Mouse (Mus musculus) left cerebral cortex, postnatal 25 days (tissue): Measurements from ENCODE around the gene Prdm16. TPM values are rescaled to one million over a fixed set of nuclear protein-coding genes. Genes with fewer than 3 reads are reported as not detected.

Experiments used
- DNase-seq, 2 experiments: peaks; one replicate each; pipeline ENCODE4 v3.0.0; 2022; ENCODE audit warnings: low spot score in 2 of 2, mixed read lengths in 1 of 2
- intact Hi-C: fragments of 180-260 bp; cut with DNase I; formaldehyde crosslinking; loops from one replicate; pipeline ENCODE4 v1.15.1; 2025
- total RNA-seq, 2 experiments: library from RNA; stranded (reverse); gene quantifications; 2 replicates each; pipeline ENCODE4 v1.2.3; 2021

Gene Prdm16
- total RNA-seq, 2 experiments from 2014 or later, result 6.5 to 7.7 TPM

DNA sequence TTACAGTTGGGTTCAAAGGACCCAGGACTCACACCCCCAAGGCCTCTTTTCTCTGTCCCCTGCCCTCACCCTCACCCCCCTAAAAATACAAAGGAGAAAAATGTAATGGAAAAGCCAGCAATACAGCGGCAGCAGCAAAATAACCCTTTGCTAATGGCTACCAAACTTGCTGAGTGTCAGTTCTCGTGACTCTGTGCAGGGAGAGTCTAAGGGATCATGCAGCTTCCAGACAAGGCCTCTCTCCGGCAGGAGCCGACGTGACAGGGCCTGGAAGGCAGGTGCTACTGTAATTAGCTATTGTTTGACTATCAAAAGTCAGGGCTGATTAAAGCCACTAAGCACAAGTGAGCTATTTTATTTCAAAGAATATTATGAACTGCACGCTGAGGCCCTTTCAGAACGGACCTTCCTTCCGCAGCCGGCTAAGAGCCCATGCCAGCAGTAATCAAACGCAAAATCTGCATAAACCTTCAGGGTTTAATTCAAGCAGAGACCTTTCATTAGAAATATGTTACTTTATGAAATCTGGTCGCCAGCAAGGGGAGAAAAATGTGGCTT, 180.3 kb downstream of the Prdm16 start:
- intact Hi-C loops, result no loop called here

DNA sequence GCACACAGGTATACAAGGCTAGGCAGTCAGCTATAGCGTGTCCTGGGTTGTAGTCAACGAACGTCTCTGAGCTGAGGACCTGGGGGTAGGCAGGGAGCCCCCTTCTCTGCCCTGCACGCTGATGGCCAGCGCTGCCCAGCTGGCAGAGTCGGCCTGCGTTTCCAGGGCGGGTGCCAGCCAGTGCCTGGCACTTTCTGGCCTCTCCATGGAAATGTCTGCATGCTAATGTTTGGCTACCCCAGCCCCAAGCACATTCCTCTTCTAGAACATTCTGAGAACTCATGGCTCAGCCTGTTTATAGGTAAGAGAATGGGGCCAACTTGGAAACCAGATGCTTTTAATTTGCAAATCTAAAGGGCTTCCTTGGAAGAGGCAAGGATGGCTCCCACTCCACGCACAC, 186.2 kb downstream of the Prdm16 start:
- DNase-seq, result no peak
- intact Hi-C loops, result loop anchor here (5.0 kb wide), 1 partner anchor 222 kb away; no protein-coding TSS in a partner anchor

More for the DNA sequence above, 180.3 kb downstream of the Prdm16 start:
- DNase-seq, result no peak

DNA sequence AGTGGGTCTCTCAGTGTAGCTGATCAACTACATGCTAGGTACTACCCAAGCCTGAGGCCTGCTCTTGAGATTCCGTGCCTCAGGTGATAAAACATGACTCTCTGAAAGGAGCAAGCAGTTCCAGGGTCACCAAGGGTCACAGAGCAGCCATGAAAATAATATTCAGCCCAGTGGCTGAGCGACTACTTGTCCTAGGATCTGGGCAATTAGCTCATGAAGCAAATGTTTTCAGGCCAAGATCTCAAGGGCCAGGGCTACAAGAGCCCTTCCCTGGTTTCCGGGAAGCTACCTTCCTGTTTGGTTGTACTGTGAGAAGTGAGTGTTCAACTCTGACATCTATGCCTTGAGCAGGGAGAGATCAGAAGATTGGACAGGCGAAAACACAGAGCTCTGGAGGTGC, 186.6 kb downstream of the Prdm16 start:
- intact Hi-C loops, result loop anchor here (5.0 kb wide), 1 partner anchor 222 kb away; no protein-coding TSS in a partner anchor

DNA sequence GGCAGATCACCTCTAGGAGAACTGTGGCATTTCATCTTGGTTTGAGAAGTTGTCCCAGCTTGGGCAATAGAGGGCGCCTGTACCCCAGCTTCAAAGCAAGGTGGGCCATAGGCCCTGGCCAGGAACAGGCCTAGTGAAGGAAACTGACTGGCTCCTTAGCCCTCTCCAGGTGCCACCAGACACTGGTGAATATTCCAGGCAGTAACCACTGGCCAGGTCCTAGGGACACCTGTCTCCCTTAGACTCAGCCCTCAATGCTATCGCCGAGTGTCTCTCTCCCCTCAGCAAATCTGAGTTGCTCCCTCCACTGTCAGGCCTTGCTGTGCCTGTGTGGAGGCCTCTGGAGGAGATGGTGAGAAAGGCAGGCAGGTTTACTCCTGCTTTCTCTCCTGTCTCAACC, 187.3 kb downstream of the Prdm16 start:
- intact Hi-C loops, result loop anchor here (5.0 kb wide), 1 partner anchor 188 kb away; the partner anchor contains the start of gene Prdm16
- peak; percentile 57 to 61 for DNase-seq

More for the DNA sequence above, 186.6 kb downstream of the Prdm16 start:
- DNase-seq, result no peak

DNA sequence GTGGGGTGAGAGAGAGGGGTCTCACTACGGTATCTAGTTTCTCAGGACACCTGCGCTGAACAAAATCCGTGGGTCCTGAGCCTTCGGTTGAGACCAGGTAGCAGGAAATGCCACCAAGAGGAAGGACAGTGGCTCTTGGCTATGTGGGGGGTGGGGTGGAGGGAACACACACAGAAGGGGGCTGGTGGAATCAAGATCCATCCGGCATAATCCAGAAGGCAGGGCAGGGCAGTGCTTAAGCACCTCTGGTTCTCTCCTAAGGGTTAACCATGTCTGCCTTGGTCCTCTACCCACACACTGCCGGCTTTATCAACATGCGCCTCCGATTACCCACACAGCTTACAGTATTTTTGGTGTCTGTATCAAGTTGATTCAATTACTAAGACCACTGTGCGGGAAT, 191.0 kb downstream of the Prdm16 start:
- intact Hi-C loops, result loop anchor here (5.0 kb wide), 1 partner anchor 192 kb away; the partner anchor contains the start of gene Prdm16
- no peak for DNase-seq

DNA sequence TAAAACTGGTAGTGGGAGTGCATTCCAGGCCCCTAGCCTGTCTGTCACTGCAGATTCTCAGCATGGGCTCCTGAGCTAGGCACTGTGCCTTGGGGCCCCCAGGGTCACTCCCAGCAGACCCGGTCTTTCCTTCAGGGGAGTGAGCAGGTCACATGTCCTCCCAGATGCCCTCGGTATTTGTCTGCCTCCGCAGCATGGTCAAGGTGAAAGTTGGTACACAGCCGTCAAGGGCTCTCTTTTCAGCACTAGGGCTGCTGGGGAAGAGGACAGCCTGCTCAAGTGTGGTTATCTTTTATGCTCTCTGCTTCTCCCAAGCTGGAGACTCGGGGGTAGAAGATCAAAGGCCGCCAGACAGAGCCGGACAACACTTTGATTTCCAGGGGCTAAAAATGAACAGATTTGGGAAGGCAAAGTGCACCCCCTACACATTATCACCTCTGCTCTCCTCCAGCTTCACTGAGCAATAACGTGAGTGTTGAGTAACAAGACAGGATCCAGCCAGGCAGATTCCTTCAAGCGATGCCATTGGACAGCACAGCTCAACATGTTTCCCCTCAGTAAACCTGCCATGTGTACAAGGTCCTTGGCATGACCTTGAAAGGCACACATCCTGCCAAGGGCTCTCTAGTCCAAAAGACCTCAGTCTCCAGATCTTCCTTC, 193.9 kb downstream of the Prdm16 start:
- no peak for DNase-seq
- intact Hi-C loops, result no loop called here

DNA sequence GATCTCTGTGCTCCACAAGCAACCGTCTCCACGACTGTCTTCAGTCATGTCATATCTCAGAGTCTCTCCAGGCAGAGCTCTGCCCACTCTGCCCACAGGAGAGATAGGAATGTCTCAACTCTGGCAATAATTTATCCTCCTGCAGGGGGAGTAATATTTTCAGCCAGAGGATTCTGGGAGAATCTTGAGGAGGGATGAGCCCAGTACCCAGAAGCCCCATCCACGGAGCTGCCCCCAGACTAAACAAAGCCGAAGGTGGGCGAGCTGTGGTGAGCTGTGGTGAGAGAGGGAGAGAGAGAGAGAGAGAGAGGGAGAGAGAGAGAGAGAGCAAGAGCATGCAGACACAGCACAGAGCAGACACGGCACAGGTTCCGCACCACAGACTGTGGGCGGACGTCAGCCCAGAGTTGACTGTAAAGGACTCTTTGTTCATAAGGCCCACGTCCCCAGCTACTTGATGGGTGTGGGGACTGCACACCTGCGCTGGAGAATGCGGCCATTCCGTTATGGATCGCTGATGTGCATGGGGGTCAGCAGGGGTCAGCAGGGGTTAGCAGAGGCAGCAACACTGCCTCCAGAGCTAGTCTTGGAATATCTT, 197.1 kb downstream of the Prdm16 start:
- DNase-seq, result peak; percentile 7 to 54

DNA sequence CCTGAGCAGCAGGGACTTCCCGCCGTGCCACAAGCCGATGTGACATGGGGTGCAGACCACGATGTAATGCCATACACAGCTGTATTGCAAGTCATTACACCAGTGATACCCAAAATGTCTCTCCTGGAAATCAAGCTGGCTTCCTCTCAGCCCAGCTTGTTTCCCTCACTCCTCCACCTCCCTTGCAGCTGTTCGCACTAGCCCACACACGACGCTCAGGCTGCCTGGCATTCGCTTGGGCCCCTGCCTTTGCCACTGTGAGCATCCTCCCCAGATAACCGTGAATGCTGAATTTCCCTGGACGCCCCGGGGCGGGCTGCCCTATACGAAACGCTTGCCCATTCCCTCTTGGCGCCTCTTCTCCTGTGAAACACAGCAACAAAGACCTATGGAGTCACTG, 198.1 kb downstream of the Prdm16 start:
- DNase-seq, result peak; percentile 35 to 66
- intact Hi-C loops, result loop anchor here (1.0 kb wide), 1 partner anchor 37 kb away; no protein-coding TSS in a partner anchor

More for the DNA sequence above, 197.1 kb downstream of the Prdm16 start:
- intact Hi-C loops, result no loop called here

DNA sequence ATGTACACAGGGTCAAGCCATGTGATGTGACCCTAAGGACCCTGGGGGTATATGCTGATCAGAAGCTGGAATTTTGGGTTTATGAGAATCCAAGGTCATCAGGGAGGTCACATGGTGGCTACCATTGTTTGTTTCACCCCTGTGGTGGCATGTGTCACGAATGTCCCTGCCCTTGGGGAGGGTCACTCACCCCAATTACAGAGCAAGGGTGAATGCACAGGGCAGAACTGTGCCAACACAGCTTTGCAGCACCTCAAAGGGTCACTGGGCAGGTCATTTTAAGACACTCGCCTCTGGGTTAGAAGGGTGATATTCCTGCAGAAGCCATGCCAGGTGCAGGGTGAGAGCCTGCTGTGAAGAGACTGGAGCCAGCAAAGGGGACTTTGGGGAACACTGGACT, 206.9 kb downstream of the Prdm16 start:
- intact Hi-C loops, result no loop called here
- no peak for DNase-seq

DNA sequence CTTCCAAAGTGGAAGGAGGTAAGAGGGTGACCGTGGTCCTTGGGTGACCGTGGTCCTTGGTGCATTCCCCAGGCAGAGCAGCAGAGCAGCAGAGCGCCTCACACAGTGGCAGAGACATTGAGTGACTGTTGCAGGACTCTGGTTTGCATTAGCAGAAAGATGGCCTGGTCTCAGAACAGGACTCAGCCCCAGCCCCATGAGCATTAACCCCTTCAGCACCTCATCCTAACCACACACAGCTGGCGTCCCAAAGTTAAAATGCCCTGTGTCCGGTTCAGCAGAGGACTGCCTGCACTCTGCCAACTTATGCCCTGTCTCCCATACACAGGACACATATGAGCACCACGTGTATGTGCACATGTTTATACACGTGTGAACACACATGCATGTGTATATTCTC, 209.8 kb downstream of the Prdm16 start:
- no peak for DNase-seq
- intact Hi-C loops, result no loop called here

DNA sequence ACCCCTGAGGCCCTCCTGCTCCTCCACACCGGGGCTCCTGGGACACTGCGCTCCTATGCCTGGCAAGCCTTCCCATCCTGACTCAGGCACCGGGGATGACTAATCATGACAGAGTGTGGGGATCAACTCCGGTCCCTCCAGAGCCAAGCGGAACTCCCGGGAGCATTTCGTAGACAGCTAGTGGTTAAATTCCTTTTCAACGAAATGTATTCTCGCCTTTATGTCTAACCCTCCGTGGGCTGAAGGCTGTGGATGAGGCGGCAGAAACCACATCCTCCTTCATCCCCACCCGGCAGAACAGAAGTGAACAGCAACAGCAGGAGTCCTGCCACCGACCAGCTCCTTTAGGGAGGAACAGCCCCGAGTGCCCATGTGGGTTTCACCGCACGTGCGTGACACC, 211.4 kb downstream of the Prdm16 start:
- DNase-seq, result peak in 1 of 2 experiments; percentile 67
- intact Hi-C loops, result no loop called here

DNA sequence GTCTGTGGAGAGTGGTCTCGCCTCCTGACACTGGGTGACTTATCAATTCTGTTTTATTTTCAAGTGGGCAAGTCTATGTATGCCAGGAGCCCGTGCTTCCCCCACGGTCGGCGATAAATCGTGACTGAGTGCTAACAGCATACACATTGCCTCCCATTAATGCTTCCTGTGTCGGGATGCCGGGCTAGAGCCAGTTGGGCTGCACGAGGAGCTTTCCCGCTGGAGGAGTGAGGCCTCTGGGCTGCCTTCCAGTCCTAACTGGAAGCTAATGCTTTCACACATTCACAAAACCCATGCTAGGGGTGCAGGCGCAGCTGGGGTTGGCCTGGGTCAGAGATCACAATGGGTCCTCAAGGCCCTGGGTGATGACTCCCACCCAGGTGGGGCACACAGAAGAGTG, 212.0 kb downstream of the Prdm16 start:
- DNase-seq, result peak in 1 of 2 experiments; percentile 23
- intact Hi-C loops, result no loop called here

DNA sequence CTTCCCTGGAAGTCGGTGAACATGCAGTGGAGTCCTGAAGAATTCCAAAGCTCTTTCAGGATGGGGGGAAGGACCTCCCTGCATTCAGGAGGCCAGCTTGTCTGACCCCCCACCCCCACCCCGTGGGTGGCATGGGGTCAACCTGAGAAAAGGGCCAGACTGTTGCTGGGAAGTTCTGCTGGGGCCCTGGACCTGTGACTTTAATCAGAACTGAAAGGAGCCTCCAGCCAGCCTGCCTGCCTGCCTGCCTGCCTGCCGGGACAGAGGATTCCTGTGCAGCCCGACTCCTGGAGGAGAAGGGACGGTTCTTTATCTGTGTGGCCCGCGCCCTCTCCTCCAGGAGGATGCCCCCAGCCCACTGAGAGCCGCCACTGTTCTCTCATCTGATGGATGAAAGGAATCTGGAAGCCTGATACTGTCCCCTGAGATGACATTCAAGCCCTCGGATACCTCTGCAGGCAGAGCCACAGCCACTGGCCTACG, 214.2 kb downstream of the Prdm16 start:
- no peak for DNase-seq
- intact Hi-C loops, result no loop called here

DNA sequence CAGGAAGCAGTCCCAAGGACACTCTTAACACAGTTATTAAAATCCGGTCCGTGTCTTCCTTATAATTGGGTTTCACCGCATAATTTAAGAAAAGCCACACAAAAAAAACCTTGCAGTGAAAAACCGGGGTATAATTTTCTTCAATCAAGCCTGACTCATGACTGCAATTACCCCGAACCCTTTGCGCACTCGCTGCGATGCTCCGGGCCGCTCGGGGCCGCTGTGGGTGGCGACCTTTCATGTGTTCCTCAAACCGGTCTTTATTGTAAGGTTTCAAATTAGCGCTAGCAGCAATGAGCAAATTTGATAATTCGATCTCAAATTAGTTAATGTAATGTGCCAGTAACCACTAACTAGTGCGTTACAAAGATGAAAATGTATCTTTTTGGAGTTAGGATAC, 215.9 kb downstream of the Prdm16 start:
- DNase-seq, result no peak
- intact Hi-C loops, result no loop called here

DNA sequence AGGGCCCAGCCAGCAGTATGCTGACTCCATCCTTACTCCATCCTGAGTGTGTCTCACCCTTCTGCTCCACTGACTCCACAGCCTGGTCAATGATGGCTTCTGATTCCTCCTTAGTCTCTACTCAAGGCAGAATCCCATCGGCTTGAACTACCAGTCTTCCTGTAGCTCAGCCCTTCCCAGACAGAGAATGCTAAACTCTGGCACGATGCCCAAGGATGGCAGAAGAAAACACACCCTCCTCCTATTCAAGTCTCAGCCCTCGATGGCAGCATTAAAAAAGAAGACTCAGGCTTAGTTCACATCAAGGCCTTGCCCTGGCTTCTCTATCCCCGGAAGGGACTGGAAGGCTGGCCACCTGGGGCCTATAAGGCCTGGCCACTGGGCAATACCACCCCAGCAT, 216.9 kb downstream of the Prdm16 start:
- DNase-seq, result peak in 1 of 2 experiments; percentile 8
- intact Hi-C loops, result no loop called here

DNA sequence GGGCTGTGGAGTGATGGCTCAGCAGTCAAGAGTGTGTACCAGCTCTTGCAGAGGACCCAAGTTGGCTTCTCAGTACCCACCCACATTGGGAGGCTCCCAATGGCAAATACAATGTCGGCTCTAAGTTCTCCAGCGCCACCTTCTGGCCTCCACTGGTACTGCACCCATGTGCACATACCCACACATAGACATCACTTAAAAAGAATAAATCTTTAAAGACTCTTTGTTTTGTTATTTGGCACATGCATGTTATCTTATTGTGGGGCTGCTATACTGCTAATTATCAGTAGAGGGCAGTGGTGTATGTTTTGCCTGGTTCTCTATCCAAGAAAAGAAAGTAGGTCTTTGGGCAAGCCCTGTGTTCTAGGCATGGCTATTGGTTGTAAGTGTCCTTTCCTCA, 217.7 kb downstream of the Prdm16 start:
- no peak for DNase-seq
- intact Hi-C loops, result no loop called here

DNA sequence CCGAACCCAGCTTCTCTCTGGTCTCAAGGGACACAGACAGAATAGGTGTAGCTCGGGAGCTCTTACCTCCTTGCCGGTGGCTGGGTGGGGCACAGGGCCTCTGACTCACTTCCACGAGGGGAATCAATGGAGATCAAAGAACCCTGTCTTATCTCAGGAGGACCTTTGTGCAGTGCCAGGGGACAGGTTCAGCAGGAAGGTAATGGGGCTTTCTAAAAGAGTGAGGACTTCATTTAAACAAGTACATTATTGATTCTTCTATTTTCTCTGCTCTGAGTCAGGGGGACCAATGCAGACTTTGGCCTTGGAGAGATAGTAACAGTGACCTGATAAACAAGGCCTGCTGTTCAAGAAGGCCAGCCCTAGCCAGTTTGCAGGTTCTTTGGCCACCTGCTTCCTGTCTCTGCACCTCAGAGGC, 218.3 kb downstream of the Prdm16 start:
- DNase-seq, result no peak
- intact Hi-C loops, result no loop called here

DNA sequence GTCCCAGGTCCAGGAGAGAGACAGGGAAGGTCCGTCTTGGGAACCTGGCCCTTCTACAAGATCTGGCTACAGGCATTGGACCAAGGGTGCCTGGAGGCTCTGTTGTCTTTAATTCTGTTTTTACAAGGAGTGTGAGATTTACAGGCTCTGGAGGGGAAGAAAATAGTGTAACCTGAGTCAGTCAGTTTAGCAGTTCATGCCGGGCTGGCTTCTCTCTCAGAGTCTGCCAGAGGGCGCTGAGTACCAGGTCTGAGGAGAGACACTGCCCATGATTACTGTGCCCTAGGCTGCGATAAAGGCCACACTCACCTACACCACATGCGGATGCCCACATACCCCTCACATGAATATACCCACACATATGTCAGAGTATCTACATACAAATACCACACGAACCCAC, 219.9 kb downstream of the Prdm16 start:
- no peak for DNase-seq
- intact Hi-C loops, result no loop called here

DNA sequence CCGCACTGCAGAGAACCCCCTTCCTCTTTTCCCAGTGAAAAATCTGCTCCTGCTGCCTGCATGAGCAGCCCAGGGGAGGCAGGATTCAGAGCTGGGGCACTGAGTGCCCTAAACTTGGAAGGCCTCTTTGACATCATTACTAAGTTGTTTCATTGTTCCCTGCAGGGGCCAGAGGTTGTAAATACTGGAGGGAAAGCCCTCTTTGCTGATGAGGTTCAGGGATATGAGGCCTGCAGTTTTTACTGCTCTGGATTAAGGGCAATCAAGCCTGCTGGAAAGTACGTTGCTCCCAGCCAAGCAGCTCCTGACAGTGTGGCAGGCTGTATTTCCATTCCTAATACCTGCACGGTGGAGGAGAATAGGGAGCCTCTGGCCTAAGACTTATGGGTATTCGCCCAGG, 221.8 kb downstream of the Prdm16 start:
- intact Hi-C loops, result no loop called here
- DNase-seq, result no peak

DNA sequence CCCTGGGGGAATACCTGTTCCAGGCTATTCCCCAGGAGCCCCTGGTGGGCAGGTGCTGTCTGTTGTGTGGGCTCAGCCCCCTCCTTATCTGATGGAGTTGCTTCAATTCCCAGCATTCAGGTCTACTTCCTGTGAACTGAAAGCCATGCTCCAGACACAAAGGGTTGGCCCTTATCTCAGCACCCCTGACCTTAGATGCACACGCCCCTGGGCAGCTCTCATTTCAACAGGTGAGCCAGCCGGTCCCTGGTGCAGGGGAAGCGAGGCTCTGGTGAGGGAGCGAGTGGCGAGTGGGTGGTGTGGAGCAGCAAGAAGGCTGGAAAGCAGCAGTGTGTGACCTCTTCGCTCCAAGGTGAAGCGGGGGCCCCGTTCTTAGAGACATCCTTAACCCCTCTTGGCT, 226.1 kb downstream of the Prdm16 start:
- no peak for DNase-seq
- intact Hi-C loops, result no loop called here

DNA sequence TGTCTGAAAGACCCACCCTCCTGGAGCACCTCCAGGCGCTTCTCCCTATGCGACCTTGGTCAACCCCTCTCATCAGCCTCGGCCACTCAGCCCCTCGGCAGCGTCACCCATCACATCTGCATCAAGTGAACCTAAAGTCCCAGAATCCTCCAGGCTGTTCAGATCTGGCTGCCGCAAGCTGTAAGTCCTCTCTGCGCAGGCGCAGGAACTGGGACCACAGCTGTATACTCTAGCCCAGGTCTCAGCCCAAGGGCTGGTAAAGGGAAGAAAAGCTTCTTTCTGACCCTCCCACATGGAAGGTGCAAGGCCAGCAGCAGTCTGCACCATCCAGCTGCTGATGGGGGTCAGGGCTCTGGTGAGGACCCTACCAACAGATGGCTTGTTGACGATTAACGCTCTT, 226.8 kb downstream of the Prdm16 start:
- DNase-seq, result peak in 1 of 2 experiments; percentile 33
- intact Hi-C loops, result no loop called here
